Mouse (Mus musculus) heart, adult 2 months (tissue): ENCODE measurements around the gene Mpnd. TPM values are rescaled to one million over a fixed set of nuclear protein-coding genes. Genes with fewer than 3 reads are reported as not detected.
"Not testable (repeated sequence)": the region's sequence is repeated elsewhere in the genome, so short reads cannot be mapped to it uniquely, and the experiment has no call there.

Source experiments
- DNase-seq, 2 experiments: peaks; one replicate each; pipeline ENCODE4 v3.0.0; 2021
- H3K27ac ChIP-seq: fragments of 200-600 bp; 2 replicates; pipeline ENCODE4 v1.8.1; 2022
- H3K27me3 ChIP-seq: fragments of 200-500 bp; 2 replicates; pipeline ENCODE4 v1.6.1; 2012; ENCODE audit warnings: mild to moderate bottlenecking, low read length, inconsistent platforms, mixed read lengths; ENCODE audit not compliant: control insufficient read depth, insufficient read depth
- H3K36me3 ChIP-seq: fragments of 200-500 bp; 2 replicates; pipeline ENCODE4 v1.6.1; 2012; ENCODE audit warnings: low read length, inconsistent platforms; ENCODE audit not compliant: control insufficient read depth, insufficient read depth
- H3K4me1 ChIP-seq: fragments of 200-500 bp; 2 replicates; pipeline ENCODE4 v1.6.1; 2011; ENCODE audit warnings: low read length; ENCODE audit not compliant: control insufficient read depth, insufficient read depth
- H3K4me3 ChIP-seq: fragments of 200-600 bp; 2 replicates; pipeline ENCODE4 v1.8.1; 2022
- H3K79me2 ChIP-seq: fragments of 200-500 bp; replicated peaks from 2 replicates; pipeline ENCODE4 v1.6.1; 2012; ENCODE audit warnings: mild to moderate bottlenecking, inconsistent platforms, low read length, moderate library complexity, mixed read lengths; ENCODE audit not compliant: control insufficient read depth, insufficient read depth
- H3K9ac ChIP-seq: fragments of 200-500 bp; 2 replicates; pipeline ENCODE4 v1.6.1; 2012; ENCODE audit warnings: low read depth, mild to moderate bottlenecking, control low read depth, inconsistent platforms, low read length, mixed read lengths
- CTCF ChIP-seq: fragments of 200-600 bp; IDR thresholded peaks from 2 replicates; pipeline ENCODE4 v1.8.1; 2022; ENCODE audit warnings: antibody characterized with exemption, mild to moderate bottlenecking, moderate library complexity
- WGBS: fragments of 180-500 bp; shearing (Covaris S2); methylation state at CpG from one replicate; pipeline ENCODE4 v1.1.7; 2018; 5-methylcytosine and 5-hydroxymethylcytosine counted together
- intact Hi-C: fragments of 180-260 bp; cut with DNase I; formaldehyde crosslinking; loops from one replicate; pipeline ENCODE4 v1.15.1; 2025
- polyA plus RNA-seq: library from polyadenylated mRNA; depleted of rRNA; stranded (reverse); fragments of >200 nt; gene quantifications from 2 replicates; pipeline ENCODE4 v1.2.3, GENCODE M21; 2012; rRNA removed
- total RNA-seq, 2 experiments: library from RNA; stranded (reverse); gene quantifications; 2 replicates each; pipeline ENCODE4 v1.2.3; 2021

Gene Mpnd
- total and polyA plus RNA-seq, 3 experiments = 63.1 to 78.9 (median 68.0) TPM

DNA sequence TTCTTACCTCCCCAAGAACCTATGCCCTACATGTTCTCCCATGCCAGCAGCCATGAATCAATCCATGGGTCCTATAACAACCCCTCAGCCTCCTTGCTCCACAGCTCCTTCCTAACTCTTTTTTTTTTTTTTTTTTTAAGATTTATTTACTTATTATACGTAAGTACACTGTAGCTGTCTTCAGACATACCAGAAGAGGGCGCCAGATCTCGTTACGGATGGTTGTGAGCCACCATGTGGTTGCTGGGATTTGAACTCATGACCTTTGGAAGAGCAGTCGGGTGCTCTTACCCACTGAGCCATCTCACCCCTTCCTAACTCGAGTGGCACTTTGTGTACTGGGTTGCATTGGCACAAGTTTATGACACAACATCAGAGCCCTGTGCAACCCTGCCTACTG lies 60.2 kb downstream of the Mpnd start:
- 82% methylated on average over 6 of the region's 6 CpGs for WGBS
- intact Hi-C loops, H3K9ac ChIP-seq, H3K27ac ChIP-seq, DNase-seq, H3K27me3 ChIP-seq, H3K4me1 ChIP-seq, H3K4me3 ChIP-seq, H3K36me3 ChIP-seq, H3K79me2 ChIP-seq: not testable (repeated sequence)
- peak; percentile 22 for TF ChIP-seq CTCF

Other genes with a start within 250 kb of the Mpnd start
- 1 to 10 TPM; 4.0 to 4.2 TPM for gene Zfp119a, start 126.8 kb upstream of the Mpnd start, total RNA-seq
- gene Zfp119a, start 126.8 kb upstream of the Mpnd start, polyA plus RNA-seq = 0.43 and 1.0 TPM in 2 replicates
- 1 to 10 TPM; 3.8 TPM for gene Zfp959, start 113.6 kb upstream of the Mpnd start, total RNA-seq
- gene Zfp959, start 113.6 kb upstream of the Mpnd start, polyA plus RNA-seq = 1.4 and 2.1 TPM in 2 replicates
- 1 to 10 TPM; 2.5 to 3.9 TPM for gene Zfp119b, start 56.2 kb upstream of the Mpnd start, total RNA-seq
- gene Zfp119b, start 56.2 kb upstream of the Mpnd start, polyA plus RNA-seq = 0.49 and 1.2 TPM in 2 replicates
- under 1 TPM; 0.34 to 0.91 TPM for gene Ebi3, start 53.1 kb upstream of the Mpnd start, total RNA-seq
- 1.3 and 4.1 TPM in 2 replicates for gene Ebi3, start 53.1 kb upstream of the Mpnd start, polyA plus RNA-seq
- 1 to 10 TPM; 8.3 to 9.2 TPM for gene Yju2, start 46.6 kb upstream of the Mpnd start, total RNA-seq
- 3.7 and 4.2 TPM in 2 replicates for gene Yju2, start 46.6 kb upstream of the Mpnd start, polyA plus RNA-seq
- gene Shd, start 35.2 kb upstream of the Mpnd start, total RNA-seq = under 1 TPM; 0.63 to 0.64 TPM
- 1.9 TPM in 2 replicates for gene Shd, start 35.2 kb upstream of the Mpnd start, polyA plus RNA-seq
- gene Fsd1, start 19.2 kb upstream of the Mpnd start, total RNA-seq = under 1 TPM; 0.50 to 0.61 TPM
- gene Fsd1, start 19.2 kb upstream of the Mpnd start, polyA plus RNA-seq = 0.35 and 0.76 TPM in 2 replicates
- 10 to 100 TPM; 12.2 to 14.8 TPM for gene Stap2, start 127 bp upstream of the Mpnd start, total RNA-seq
- gene Stap2, start 127 bp upstream of the Mpnd start, polyA plus RNA-seq = 28.6 and 30.6 TPM in 2 replicates
- gene Sh3gl1, start 30.9 kb downstream of the Mpnd start, total RNA-seq = 10 to 100 TPM; 13.6 to 14.3 TPM
- gene Sh3gl1, start 30.9 kb downstream of the Mpnd start, polyA plus RNA-seq = 26.4 and 27.4 TPM in 2 replicates
- gene Chaf1a, start 34.7 kb downstream of the Mpnd start, total RNA-seq = 1 to 10 TPM in 1 of 2 experiments, under 1 TPM in 1; 0.99 to 1.3 TPM
- 0.45 and 0.67 TPM in 2 replicates for gene Chaf1a, start 34.7 kb downstream of the Mpnd start, polyA plus RNA-seq
- gene Ubxn6, start 69.3 kb downstream of the Mpnd start, total RNA-seq = 10 to 100 TPM; 47.6 to 53.5 TPM
- 64.4 and 79.3 TPM in 2 replicates for gene Ubxn6, start 69.3 kb downstream of the Mpnd start, polyA plus RNA-seq
- gene Hdgfl2, start 73.9 kb downstream of the Mpnd start, total RNA-seq = 10 to 100 TPM; 32.5 to 35.0 TPM
- gene Hdgfl2, start 73.9 kb downstream of the Mpnd start, polyA plus RNA-seq = 30.2 and 31.5 TPM in 2 replicates
- gene Plin4, start 104.1 kb downstream of the Mpnd start, total RNA-seq = 100 to 1,000 TPM; 151 to 170 TPM
- 114 and 167 TPM in 2 replicates for gene Plin4, start 104.1 kb downstream of the Mpnd start, polyA plus RNA-seq
- gene Plin5, start 111.9 kb downstream of the Mpnd start, total RNA-seq = 100 to 1,000 TPM; 159 to 160 TPM
- gene Plin5, start 111.9 kb downstream of the Mpnd start, polyA plus RNA-seq = 112 and 170 TPM in 2 replicates
- gene Lrg1, start 116.3 kb downstream of the Mpnd start, total RNA-seq = 10 to 100 TPM; 57.0 to 74.6 TPM
- 38.2 and 77.7 TPM in 2 replicates for gene Lrg1, start 116.3 kb downstream of the Mpnd start, polyA plus RNA-seq
- gene Sema6b, start 134.6 kb downstream of the Mpnd start, total RNA-seq = 10 to 100 TPM in 1 of 2 experiments, 1 to 10 TPM in 1; 8.9 to 12.6 TPM
- gene Sema6b, start 134.6 kb downstream of the Mpnd start, polyA plus RNA-seq = 5.3 and 8.6 TPM in 2 replicates
- 1 to 10 TPM; 1.1 to 1.7 TPM for gene Tnfaip8l1, start 156.8 kb downstream of the Mpnd start, total RNA-seq
- 3.6 and 4.5 TPM in 2 replicates for gene Tnfaip8l1, start 156.8 kb downstream of the Mpnd start, polyA plus RNA-seq
- gene Mydgf, start 178.2 kb downstream of the Mpnd start, total RNA-seq = 10 to 100 TPM; 25.4 to 28.3 TPM
- 26.0 and 29.1 TPM in 2 replicates for gene Mydgf, start 178.2 kb downstream of the Mpnd start, polyA plus RNA-seq
- 10 to 100 TPM; 40.4 to 41.4 TPM for gene Dpp9, start 213.2 kb downstream of the Mpnd start, total RNA-seq
- gene Dpp9, start 213.2 kb downstream of the Mpnd start, polyA plus RNA-seq = 38.6 and 43.4 TPM in 2 replicates